Mouse (Mus musculus) retina, postnatal 7 days (tissue): ENCODE results near the gene Cachd1.

Experiments used
- DNase-seq: peaks from one replicate; pipeline ENCODE4 v3.0.0-alpha.2; 2012; ENCODE audit warnings: low read depth, low spot score

The Cachd1 gene

GRCm38 (mm10) chr4:101062146-101062545 is 285.7 kb downstream of the Cachd1 start:
- no peak for DNase-seq

- DNase-seq, result no peak
Observed at GRCm38 (mm10) chr4:101066401-101066800, 289.9 kb downstream of the Cachd1 start.

- DNase-seq, result peak; percentile 31
Observed at GRCm38 (mm10) chr4:101068786-101069153, 292.3 kb downstream of the Cachd1 start, which contains the start of gene Raver2. Gene Raver2, plus strand, starts transcription at chr4:101068983.

GRCm38 (mm10) chr4:101069154-101069971 is 292.9 kb downstream of the Cachd1 start:
- peak; percentile 60 for DNase-seq

- no peak for DNase-seq
Observed at GRCm38 (mm10) chr4:101071570-101071969, 295.1 kb downstream of the Cachd1 start.

- DNase-seq, result no peak
Observed at GRCm38 (mm10) chr4:101076425-101076824, 299.9 kb downstream of the Cachd1 start.
